Mouse (Mus musculus) kidney, adult 9 months (tissue): ENCODE data around the gene 1700037C18Rik.

Experiments
- DNase-seq: peaks from one replicate; pipeline ENCODE4 v3.0.0; 2022

Gene 1700037C18Rik

GRCm38 (mm10) chr16:3908537-3909111 lies at the start of gene 1700037C18Rik, which contains the start of gene Cluap1:
Gene 1700037C18Rik, minus strand, starts transcription at chr16:3908689.
Gene Cluap1, plus strand, starts transcription at chr16:3908801.
- DNase-seq, result peak; percentile 97

- peak; percentile 22 for DNase-seq
These were observed 47.9 kb upstream of the 1700037C18Rik start for GRCm38 (mm10) chr16:3956369-3956768.

GRCm38 (mm10) chr16:3951141-3951540 lies 42.7 kb upstream of the 1700037C18Rik start:
- no peak for DNase-seq

- DNase-seq, result no peak
These were observed 26.2 kb upstream of the 1700037C18Rik start for GRCm38 (mm10) chr16:3934701-3935100.

GRCm38 (mm10) chr16:3934091-3934490 lies 25.6 kb upstream of the 1700037C18Rik start:
- DNase-seq, result peak; percentile 86

GRCm38 (mm10) chr16:3933536-3933935 lies 25.0 kb upstream of the 1700037C18Rik start:
- DNase-seq, result no peak

GRCm38 (mm10) chr16:3929151-3929550 lies 20.7 kb upstream of the 1700037C18Rik start:
- DNase-seq, result no peak

GRCm38 (mm10) chr16:3928582-3928981 lies 20.1 kb upstream of the 1700037C18Rik start:
- DNase-seq, result no peak

- no peak for DNase-seq
These were observed 15.5 kb upstream of the 1700037C18Rik start for GRCm38 (mm10) chr16:3923966-3924365.

- DNase-seq, result no peak
These were observed 15.0 kb upstream of the 1700037C18Rik start for GRCm38 (mm10) chr16:3923515-3923914.

- DNase-seq, result no peak
These were observed 12.3 kb upstream of the 1700037C18Rik start for GRCm38 (mm10) chr16:3920756-3921155.

GRCm38 (mm10) chr16:3909118-3909517 lies 629 bp upstream of the 1700037C18Rik start:
- DNase-seq, result no peak

GRCm38 (mm10) chr16:3907471-3907870 lies 1.0 kb downstream of the 1700037C18Rik start:
- DNase-seq, result no peak

GRCm38 (mm10) chr16:3896553-3896952 lies 11.9 kb downstream of the 1700037C18Rik start:
- DNase-seq, result no peak

GRCm38 (mm10) chr16:3896046-3896445 lies 12.4 kb downstream of the 1700037C18Rik start:
- no peak for DNase-seq

- peak; percentile 43 for DNase-seq
These were observed 13.2 kb downstream of the 1700037C18Rik start for GRCm38 (mm10) chr16:3895173-3895792.

GRCm38 (mm10) chr16:3893739-3894138 lies 14.8 kb downstream of the 1700037C18Rik start:
- no peak for DNase-seq

- DNase-seq, result no peak
These were observed 16.7 kb downstream of the 1700037C18Rik start for GRCm38 (mm10) chr16:3891621-3892295.

GRCm38 (mm10) chr16:3885065-3885670 lies 23.3 kb downstream of the 1700037C18Rik start:
- DNase-seq, result peak; percentile 28

GRCm38 (mm10) chr16:3884201-3885064 lies 24.1 kb downstream of the 1700037C18Rik start, which contains the start of the genes Zfp597 and Gm20695:
Gene Zfp597, minus strand, starts transcription at chr16:3884561.
Gene Gm20695, plus strand, starts transcription at chr16:3884648.
- DNase-seq, result peak; percentile 95

GRCm38 (mm10) chr16:3876346-3876745 lies 32.1 kb downstream of the 1700037C18Rik start:
- no peak for DNase-seq
